Mouse (Mus musculus) right cerebral cortex, adult 2 months (tissue): ENCODE measurements around the gene Zfp868.
"Not testable (repeated sequence)": the region's sequence is repeated elsewhere in the genome, so short reads cannot be mapped to it uniquely, and the experiment has no call there.

Experiments used
- DNase-seq, 2 experiments: peaks; one replicate each; pipeline ENCODE4 v3.0.0; 2021 to 2022; ENCODE audit warnings: low spot score in 2 of 2

The Zfp868 gene

GRCm38 (mm10) chr8:69625095-69625789, at the start of gene Zfp868:
Gene Zfp868 (minus strand): TSS chr8:69625548.
- DNase-seq: peak; percentile 96 to 97

GRCm38 (mm10) chr8:69665051-69665450, 39.7 kb upstream of the Zfp868 start:
- not testable (repeated sequence) for DNase-seq

- DNase-seq: no peak
These were observed 35.9 kb upstream of the Zfp868 start for GRCm38 (mm10) chr8:69661294-69661693.

- peak; percentile 93 to 94 for DNase-seq
These were observed 29.1 kb upstream of the Zfp868 start, which contains the start of gene Zfp964 for GRCm38 (mm10) chr8:69654358-69654981. Gene Zfp964 (plus strand): TSS chr8:69654479.

GRCm38 (mm10) chr8:69653808-69654357, 28.5 kb upstream of the Zfp868 start:
- no peak for DNase-seq

DNA sequence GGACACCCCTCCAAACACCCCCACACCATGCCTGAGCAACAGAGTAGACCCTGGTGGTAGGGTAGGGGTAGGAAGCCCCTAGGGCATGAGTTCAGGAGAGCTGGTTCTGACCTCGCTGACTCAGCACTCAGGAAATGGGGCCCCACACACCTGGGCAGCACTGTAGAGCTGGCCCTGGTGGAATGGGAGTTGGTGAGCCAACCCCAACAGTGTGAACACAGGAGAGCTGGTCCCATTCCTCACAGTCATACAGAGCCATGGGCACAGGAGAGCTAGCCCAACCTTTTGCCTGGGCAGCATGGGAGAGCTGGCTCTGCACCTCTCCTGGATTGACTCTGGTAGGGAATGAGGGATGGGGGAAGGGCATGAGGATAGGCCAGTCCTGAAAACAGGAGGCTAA, 7.3 kb downstream of the Zfp868 start:
- no peak for DNase-seq

- DNase-seq: no peak
These were observed 10.7 kb downstream of the Zfp868 start for GRCm38 (mm10) chr8:69614687-69615086.

GRCm38 (mm10) chr8:69597598-69597997, 27.8 kb downstream of the Zfp868 start:
- DNase-seq: not testable (repeated sequence)

- peak; percentile 36 to 52 for DNase-seq
These were observed 40.6 kb downstream of the Zfp868 start for GRCm38 (mm10) chr8:69584611-69585202.

DNA sequence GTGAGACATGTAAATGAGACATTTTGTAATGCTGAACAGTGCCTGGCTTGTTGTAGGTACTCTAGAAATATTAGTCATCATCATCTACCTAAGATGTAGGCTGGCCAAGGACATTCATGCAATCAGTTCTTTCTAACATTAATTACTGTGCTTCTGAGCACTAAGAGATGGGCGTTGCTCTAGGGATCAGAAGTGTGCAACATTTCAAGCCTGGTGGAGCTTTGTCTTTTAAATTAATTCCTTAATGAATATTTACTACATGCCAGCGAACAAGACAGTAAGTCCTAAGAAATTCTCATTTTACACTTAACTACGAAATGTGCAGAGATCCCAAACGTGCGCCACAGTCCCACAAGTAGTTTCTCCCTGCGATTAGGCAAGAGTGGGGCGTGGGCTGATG, 41.1 kb downstream of the Zfp868 start:
- not testable (repeated sequence) for DNase-seq
